Mouse (Mus musculus) frontal cortex, adult (tissue): Measurements from ENCODE around the gene Efcab2.
"Not testable (repeated sequence)": the region's sequence is repeated elsewhere in the genome, so short reads cannot be mapped to it uniquely, and the experiment has no call there.

Source experiments
- ATAC-seq: cut with Nextera tagmentation; 2 replicates; pipeline ENCODE4 v1.9.2; 2017; ENCODE audit warnings: mild to moderate bottlenecking, moderate library complexity, mixed read lengths; ENCODE audit not compliant: low TSS enrichment

Gene Efcab2

DNA sequence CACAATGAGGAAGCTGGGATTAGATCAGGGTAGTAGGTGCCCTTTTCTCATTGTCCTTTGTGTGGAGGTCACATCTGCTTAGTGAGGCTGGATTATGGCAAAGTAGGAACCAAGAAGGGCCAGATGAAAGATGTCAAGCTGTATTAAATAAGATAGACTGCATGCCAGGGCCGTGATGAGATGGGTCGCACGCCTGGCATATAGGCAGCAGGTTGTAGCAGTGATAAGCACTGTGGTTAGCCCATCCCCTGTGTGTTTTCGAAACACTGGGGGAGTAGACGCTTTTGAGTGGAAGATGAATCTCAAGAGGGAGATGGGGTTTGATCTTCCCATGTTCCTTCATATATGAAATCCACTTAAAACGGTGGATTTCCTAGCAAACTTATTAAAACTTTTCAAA, 3.9 kb upstream of the Efcab2 start:
- no peak for ATAC-seq

GRCm38 (mm10) chr1:178405445-178405911, 407 bp upstream of the Efcab2 start:
- peak; percentile 89 for ATAC-seq

DNA sequence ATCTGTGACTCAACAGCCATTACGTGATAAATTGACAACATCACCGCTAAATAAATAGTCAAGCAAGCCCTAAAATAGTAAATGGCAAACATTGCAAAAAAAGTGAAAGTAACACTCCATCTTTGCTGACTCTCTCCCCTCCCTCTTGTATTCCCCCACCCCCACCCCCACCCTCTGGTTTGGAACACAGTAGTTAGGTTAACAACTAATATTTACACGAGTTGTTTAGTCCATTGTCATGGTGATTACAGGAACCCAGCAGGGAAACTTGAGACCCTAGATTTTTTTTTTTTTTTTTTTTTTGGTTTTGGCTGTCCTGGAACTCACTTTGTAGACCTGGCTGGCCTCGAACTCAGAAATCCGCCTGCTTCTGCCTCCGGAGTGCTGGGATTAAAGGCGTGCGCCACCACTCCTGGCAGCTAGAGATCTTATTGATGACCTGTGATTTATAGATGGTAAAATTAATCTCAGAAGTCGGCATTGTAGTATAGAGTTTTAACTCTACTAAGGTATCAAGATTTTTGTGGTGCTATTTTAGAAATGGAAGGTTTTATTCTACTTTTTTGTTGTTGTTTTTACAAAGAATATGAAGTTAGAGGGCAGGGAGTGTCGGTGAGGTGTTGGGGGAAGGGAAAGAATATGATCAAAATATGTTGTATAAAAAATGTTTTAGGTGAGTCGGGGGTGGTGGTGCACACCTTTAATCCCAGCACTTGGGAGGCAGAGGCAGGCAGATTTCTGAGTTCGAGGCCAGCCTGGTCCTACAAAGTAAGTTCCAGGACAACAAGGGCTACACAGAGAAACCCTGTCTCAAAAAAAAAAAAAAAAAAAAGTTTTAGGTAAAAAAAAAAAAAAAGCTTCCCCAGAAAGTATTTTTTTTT, 1.1 kb downstream of the Efcab2 start:
- ATAC-seq: no peak

GRCm38 (mm10) chr1:178407651-178408050, 1.8 kb downstream of the Efcab2 start:
- no peak for ATAC-seq

DNA sequence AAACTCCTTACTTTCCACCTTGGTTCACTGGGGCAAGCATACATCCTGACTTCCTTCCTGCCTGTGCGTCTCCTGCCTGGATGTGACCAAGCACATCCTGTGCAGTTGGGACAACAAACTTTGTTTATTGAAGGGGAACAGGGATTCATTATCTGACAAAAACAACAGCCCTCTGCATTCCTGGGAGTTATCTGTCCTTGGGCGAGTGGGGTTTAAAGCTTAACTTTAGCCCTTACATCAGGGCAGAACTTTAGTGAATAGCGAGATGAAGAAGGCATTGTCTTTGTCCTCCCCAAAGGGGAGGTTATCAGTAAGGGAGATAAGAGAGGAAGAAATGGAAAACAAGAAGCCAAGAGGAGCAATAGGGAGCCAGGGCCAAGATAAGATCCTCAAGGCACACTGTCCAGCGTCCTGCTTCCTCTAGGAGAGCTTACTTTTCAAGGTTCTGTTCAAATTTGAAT, 3.0 kb downstream of the Efcab2 start:
- ATAC-seq: no peak

DNA sequence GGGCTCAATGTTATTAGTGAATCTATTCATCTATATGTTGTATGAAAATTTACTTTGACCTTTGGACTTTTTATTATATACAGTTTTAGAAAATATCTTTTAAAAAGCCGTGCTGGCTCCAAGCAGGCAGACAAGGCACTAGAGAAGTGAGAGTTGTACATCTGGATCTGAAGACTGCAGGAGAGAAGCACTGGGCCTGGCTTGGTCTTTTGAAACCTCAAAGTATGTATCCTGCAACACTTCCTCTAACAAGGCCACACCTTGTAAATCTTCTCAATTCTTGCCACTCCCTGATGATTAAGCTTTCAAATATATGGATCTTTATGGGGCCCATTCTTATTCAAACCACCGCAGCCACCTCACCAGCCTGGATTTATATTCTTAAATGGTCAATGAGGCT, 7.5 kb downstream of the Efcab2 start:
- ATAC-seq: not testable (repeated sequence)

- ATAC-seq: no peak
Measured at GRCm38 (mm10) chr1:178419608-178420007, 13.7 kb downstream of the Efcab2 start.

DNA sequence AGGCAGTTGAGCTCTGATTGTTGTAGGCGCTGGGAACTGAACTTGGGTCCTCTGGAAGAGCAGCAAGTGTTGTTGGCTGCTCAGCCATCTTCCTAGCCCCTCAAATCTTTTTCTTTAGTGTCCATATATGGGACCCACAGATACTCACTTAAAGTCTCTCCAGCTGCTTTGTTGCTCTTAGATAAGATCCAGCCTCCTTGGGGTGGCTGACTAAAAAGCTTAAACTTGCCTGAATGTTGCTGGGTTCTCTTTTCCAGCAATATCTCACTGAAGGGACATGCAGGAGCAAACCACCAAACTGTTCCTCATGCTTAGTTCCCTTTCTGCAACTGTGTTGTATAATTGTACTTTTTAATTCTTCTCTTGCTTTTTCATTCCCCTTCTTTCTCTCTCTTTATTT, 17.8 kb downstream of the Efcab2 start:
- ATAC-seq: no peak

DNA sequence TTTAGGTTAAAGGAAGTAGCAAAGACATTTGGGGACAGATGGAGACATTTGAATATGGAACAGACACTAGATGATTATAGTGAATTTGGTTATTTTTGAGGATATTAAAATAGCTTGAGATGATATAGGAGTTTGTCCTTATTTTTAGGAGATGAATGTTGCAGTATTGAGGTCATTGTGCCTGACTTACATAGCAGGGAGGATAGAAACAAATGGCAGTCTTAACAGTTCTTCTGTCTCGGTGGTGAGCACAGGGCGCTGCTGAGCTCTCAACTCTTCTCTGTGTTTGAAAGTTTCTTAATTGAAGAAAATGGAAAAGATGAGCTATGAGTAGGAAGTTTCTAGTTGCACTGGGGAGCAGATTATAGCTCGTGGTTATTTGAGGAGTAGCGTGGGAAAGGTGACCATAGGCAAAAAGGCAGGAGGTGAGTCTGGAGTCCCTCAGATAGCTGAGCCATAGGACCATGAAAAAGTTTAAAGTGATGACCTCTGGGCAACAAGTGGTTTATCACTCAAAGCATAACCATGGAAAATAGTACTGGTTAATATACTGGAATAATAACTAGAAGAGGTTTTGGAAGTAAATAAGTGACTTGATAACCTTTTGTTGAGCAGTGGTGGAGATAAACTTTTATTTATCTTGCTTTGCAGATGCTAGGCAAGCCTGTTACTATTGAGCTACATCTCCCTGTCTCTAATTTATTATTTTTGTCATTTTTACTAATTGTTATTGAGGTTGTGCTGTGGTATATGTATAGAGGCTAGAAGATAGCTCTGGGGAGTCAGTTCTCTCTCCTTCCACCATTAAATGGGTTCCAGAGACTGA, 25.9 kb downstream of the Efcab2 start:
- peak; percentile 96 for ATAC-seq

DNA sequence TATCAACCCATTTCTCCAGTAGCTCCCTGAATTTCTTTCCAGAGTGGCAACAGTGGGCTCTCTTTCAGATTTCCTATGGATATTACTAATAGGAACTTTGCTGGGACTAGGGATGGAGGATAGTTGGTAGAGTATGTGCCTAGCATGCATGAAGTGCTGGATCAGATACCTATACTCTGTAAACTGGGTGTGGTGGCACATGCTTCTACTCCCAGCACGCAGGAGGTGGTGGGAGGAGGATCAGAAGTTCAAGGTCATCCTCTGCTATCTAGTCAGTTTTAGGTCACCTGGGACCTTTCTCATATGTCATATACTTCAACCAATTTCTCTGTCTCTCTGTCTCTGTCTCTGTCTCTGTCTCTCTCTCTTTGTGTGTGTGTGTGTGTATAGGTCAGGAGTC, 27.7 kb downstream of the Efcab2 start:
- no peak for ATAC-seq

GRCm38 (mm10) chr1:178444407-178444806, 38.5 kb downstream of the Efcab2 start:
- ATAC-seq: no peak

- no peak for ATAC-seq
Measured at GRCm38 (mm10) chr1:178447036-178447435, 41.2 kb downstream of the Efcab2 start.

GRCm38 (mm10) chr1:178448271-178448744, 42.4 kb downstream of the Efcab2 start:
- ATAC-seq: peak; percentile 62

DNA sequence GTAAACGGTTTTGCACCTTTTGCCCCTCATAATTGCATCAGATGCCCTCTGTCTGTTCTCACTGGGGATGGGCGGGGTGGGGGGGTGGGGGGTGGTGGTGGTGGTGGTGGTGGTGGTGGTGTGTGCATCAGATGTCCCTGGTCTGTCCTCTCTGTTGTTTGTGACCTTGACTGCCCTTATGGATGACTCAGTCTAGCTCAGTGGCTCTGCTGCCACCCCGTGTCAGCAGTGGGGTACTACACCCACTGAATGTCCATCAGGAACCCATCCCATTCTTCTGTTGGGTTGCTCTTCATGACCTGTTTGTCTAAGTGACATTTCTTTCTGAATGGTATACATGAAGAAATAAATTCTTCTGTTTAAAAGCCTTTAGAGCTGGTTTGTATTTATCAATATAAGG, 43.3 kb downstream of the Efcab2 start:
- ATAC-seq: peak; percentile 77; the same call in 1 of the 2 replicates

DNA sequence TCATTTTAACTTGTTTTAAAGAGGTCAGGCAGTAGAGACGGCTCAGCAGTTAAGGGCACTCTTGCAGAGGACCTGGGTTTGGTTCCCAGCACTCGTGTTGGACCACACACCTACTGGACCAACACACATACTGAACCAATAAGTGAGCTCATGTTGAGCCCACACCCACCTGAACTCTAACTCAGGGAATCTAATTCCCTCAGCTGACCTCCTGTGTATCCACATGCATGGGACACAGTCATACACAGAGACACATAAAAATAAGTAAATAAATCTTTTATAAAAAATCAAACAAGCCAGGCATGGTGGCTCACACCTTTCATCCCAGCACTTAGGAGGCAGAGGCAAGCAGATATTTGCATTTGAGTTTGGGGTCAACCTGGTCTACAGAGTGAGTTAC, 44.0 kb downstream of the Efcab2 start:
- no peak for ATAC-seq

DNA sequence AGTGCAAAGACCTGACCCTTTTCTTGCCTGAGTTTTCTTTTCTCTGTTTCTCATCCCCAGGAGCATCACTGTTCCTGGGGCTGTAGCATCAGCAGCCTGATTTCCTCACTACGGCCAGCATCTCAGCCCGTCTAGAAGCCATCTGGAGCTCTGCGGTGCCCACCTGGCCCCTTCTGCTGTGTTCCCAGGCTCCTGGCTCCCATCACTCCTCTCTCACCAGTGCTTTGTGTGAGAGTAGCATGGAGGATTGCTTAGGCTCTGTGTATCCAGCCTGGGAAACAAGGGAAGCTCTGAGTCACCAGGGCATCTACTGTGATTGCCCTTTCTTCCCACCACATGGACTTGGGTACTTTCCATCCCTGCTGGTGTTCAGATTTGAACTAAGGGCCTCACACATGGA, 48.2 kb downstream of the Efcab2 start:
- ATAC-seq: peak; percentile 47

- no peak for ATAC-seq
Measured at GRCm38 (mm10) chr1:178455120-178455519, 49.2 kb downstream of the Efcab2 start.

DNA sequence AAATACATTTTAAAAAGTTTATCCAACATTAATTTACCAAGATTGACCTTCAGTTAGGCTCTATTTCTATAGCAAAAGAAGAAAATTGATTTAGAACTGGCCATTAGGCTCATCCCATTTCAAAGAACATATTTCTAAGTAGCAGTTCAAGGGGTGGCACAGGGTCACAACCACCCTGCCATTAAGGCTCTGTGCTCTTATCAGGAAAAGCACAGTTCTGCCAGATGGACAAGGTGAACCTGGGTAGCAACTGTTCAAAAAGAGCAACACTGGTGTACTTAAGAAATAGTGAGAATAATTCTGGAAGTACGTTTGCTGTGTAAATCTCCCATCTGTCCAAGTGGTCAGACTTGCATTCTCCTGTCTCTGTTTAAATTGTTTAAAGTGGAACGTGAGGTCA, 52.1 kb downstream of the Efcab2 start:
- ATAC-seq: no peak

- peak; percentile 96 for ATAC-seq
Measured at GRCm38 (mm10) chr1:178463712-178464111, 57.8 kb downstream of the Efcab2 start.

- no peak for ATAC-seq
Measured at GRCm38 (mm10) chr1:178464140-178464539, 58.3 kb downstream of the Efcab2 start.

DNA sequence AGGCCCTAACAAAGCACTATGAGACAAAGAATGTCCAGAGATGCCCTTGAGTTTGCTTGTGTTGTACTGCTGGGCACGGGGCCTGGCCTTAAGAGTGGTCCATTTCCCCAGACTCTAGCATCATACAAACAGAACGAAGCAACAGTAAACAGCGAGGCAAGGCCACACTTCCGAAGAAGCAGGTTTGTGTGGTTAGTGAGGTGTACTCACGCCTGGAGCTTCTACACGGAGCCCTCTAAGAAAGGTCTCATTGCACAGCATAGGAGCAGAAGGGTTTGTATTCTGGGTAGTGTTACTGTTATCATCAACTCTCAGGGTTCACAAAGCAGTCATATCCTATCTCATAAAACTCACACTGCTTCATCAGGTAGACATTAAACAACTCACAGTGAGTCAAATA, 61.7 kb downstream of the Efcab2 start:
- no peak for ATAC-seq

GRCm38 (mm10) chr1:178468280-178468679, 62.4 kb downstream of the Efcab2 start:
- no peak for ATAC-seq
